Mouse (Mus musculus): ENCODE measurements around the gene Tbx1.

Tbx1 gene

DNA sequence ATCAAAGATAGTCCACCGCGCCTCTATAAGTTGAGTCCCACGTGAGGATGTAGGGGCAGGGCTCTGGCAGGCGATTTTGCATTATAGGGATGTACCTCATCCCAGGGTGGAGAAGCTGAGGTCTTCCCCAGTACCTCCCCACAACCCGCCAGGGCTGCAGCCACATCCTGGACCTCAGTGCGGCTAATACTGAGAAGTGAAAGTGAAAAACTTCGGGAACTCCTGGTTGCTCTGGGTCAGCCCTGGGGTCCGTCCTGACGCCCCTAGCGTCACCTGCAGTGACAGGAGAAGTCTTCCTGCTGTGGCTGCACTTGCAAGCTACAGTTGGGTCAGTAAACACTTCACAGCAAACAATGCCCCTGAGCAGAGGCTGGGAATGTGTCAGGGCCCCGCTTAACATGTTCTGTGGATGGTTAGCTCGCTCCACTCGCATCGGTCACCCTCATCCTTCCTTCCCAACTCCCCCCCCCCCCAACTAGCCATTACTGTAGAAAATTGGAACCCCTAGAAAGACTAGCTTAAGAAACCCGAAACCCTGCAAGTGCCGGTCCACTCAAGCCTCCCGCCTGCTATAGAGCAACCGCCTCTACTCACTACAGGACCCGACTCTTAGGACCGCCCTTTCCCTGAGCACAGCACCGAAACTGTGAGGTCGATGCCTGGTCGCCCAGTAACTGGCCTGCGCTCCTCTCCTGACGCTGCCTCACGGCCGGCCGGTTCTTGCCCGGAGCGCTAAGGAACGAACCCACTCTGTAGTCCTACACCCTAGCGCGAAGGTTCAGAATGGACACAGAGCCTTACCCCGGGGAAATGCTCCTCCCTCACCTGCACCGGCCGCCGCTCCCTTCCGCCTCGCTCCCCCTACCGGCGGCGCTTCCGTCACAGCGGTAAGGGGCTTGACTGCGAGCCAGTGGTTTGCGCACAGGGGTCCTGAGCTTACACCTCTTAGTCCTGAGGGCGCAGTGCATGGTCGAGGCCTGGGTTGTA lies at the start of gene Tbx1:
Gene Tbx1, minus strand, starts transcription at position 868 of the 987 bp plus-strand sequence.
- no peak for DNase-seq (ENCODE audit: low read depth in 1 of 2, low spot score in 2 of 2)

GRCm38 (mm10) chr16:18639382-18639929 lies 49.0 kb upstream of the Tbx1 start:
- no peak for DNase-seq (ENCODE audit: low read depth in 1 of 2, low spot score in 2 of 2)

DNA sequence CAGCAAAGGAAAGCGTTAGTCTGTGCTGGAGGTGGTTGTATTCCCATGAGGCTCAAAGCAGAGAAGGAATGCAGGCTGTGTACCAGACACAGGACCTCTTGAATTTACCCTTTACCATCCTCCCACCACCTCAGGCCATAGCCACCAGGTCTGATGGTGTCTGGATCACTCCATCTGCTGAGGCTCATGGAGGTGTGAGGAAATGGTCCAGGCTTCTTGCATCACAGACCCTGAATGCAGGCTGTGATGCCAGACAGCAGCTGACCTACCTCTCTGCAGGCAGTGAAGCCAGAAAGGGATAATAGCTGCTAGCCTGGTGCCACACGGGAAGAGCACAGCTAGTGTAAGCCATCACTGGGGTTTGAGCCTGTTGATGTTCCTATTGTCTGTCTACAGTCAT lies 47.9 kb upstream of the Tbx1 start:
- DNase-seq (ENCODE audit: low read depth in 1 of 2, low spot score in 2 of 2), result no peak

DNA sequence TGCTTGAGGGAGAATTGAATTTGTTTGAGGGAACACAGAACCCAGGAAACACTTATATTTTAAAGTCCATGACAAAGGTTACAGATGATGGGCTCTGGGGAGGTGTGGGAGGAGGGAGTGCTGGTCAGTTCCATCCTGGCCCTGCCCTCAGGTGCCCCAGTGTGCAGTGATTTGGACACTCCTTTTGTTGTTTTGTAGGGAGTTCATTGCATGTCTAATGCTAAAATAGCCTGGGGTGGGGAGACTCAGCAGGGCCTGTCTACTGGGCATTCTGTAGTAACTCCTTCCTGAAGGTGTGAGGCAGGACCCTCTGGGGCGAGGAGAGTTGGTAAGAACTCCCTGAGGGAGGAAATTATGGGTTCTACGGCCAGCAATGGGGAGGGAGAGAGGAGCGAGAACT lies 46.3 kb upstream of the Tbx1 start:
- no peak for DNase-seq (ENCODE audit: low read depth in 1 of 2, low spot score in 2 of 2)

DNA sequence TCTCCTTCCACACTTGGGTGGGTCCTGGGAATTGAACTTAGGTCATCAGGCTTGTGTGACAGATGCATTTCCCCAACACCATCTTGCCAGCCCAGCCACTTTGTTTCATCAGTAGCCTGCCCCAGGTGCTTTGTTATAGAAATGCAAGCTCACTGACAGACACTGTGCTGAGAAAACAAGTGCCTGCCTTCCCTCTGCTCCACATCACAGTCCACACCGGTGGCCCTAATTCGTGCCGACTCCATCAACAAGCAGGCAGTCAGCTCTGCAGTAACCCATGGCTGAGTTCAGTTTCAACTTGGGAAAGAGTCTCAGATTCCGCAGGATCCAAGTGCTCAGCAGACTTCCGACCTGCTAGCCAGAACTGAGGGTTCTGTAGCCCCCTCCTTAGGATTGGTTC lies 45.9 kb upstream of the Tbx1 start:
- no peak for DNase-seq (ENCODE audit: low read depth in 1 of 2, low spot score in 2 of 2)

DNA sequence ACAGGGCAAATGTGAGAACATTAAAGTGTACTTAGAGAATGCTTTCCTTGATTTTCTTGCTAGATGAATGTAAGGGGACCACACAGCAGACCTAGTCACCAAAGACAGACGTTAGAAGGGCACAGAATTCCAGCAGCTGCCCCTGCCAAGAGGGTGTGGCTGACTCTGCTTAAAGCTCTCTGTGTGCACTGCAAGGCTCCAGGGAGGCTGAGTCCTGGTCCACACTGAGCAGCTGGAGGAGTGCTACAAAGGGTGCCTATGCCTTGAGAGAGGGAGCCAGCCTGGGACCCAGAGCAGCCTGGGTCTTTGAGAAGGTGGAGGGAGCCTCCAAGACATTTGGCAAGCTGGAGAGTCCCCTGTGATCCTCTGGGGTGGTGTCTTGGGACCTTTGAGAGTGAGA lies 42.9 kb upstream of the Tbx1 start:
- DNase-seq (ENCODE audit: low read depth in 1 of 2, low spot score in 2 of 2), result no peak

GRCm38 (mm10) chr16:18632816-18633215 lies 42.3 kb upstream of the Tbx1 start:
- DNase-seq (ENCODE audit: low read depth in 1 of 2, low spot score in 2 of 2), result no peak

DNA sequence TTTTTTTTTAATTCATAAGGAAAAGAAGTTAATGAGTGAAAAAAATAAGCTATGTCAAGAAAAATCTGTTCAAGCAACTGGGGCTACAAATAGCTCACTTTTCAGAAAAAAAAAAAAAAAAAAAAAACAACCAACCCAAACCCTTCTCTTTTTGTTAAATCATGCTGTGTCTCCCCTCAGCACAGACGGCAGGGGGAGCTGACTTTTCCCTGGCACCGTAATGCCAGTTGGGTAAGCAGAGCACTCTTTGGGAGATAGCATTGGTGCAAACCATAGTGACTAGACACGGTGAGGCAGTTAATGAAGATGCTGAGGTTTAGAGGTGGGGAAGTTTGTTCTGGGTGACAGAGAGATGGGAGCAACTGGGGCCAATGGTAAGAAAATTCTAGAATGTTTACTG lies 41.6 kb upstream of the Tbx1 start:
- no peak for DNase-seq (ENCODE audit: low read depth in 1 of 2, low spot score in 2 of 2)

GRCm38 (mm10) chr16:18631141-18631540 lies 40.7 kb upstream of the Tbx1 start:
- DNase-seq (ENCODE audit: low read depth in 1 of 2, low spot score in 2 of 2), result no peak

- no peak for DNase-seq (ENCODE audit: low read depth in 1 of 2, low spot score in 2 of 2)
Observed at GRCm38 (mm10) chr16:18630291-18630690, 39.8 kb upstream of the Tbx1 start.

DNA sequence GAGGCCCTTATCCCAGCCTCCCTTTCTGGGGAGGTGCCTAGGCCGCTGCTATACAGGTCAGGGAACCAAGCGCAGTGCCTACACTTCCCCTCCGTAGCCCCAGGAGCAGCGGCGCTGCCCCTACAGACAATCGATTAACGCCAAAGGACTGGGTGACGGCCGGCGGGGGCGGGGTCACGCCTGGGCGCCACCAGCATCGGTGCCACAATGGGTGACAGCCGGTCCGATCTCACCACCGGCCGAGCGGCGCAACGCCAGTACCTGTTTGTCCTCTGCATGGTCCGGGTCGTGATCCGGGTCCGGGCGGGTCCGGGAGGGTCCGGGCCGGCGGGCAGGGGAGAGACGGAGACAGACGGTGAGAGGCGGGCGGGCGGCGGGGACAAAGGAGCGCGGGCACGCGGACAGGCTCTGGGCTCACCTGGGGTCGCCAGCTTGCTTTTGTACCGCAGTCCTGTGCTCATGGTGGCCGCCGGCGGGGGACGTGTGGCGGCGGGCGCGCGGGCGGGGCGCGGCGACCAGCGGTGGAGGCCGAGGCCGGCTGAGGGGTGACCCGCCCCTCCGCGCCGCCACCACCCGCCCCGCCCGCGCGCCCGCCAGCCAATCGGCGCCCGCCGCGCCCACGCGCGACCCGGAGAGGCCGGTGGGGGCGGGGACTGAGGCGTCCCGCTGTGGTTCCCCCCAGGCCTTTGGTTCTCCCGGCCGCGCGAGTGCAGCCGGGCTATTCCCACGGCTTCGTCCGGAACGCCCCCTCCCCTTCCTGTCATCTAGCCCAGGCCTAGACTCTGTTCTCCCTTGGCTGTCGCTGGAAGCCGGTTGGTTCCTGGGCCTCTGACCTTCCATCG lies 39.1 kb upstream of the Tbx1 start, which contains the start of gene Sept5:
Gene Sept5, minus strand, starts transcription at position 565 of the 842 bp plus-strand sequence.
- DNase-seq (ENCODE audit: low read depth in 1 of 2, low spot score in 2 of 2), result no peak

- DNase-seq (ENCODE audit: low read depth in 1 of 2, low spot score in 2 of 2), result no peak
Observed at GRCm38 (mm10) chr16:18628948-18629340, 38.5 kb upstream of the Tbx1 start.

- DNase-seq (ENCODE audit: low read depth in 1 of 2, low spot score in 2 of 2), result no peak
Observed at GRCm38 (mm10) chr16:18628206-18628947, 37.9 kb upstream of the Tbx1 start.

- DNase-seq (ENCODE audit: low read depth in 1 of 2, low spot score in 2 of 2), result no peak
Observed at GRCm38 (mm10) chr16:18627163-18627562, 36.7 kb upstream of the Tbx1 start.

DNA sequence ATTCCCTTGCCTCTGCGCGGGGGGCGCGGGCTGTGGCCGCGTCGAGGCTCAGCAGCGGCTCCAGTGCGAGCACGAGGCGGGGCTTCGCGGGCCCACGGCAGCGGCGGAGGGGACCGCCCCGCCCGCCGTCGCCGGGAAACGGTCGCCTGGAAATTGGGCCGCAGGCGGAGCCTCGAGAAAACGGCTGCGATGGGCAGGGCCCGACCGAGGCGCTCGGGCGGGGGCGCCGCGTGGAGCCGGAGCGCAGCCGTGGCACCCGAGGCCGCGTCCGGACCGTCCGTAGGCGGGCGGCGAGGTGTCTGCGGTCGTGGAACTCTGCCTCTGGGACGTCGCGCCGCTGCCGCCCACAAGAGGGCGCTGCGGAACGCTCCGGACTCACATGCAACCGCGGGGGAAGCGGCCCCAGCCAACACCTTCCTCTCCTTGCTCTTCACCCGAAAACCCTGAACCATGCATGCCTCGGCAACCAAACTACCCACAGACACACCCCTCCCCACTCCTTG lies 36.0 kb upstream of the Tbx1 start, which contains the start of gene Gm49601:
Gene Gm49601, minus strand, starts transcription at position 52 of the 503 bp plus-strand sequence.
- DNase-seq (ENCODE audit: low read depth in 1 of 2, low spot score in 2 of 2), result peak; percentile 23 to 53

DNA sequence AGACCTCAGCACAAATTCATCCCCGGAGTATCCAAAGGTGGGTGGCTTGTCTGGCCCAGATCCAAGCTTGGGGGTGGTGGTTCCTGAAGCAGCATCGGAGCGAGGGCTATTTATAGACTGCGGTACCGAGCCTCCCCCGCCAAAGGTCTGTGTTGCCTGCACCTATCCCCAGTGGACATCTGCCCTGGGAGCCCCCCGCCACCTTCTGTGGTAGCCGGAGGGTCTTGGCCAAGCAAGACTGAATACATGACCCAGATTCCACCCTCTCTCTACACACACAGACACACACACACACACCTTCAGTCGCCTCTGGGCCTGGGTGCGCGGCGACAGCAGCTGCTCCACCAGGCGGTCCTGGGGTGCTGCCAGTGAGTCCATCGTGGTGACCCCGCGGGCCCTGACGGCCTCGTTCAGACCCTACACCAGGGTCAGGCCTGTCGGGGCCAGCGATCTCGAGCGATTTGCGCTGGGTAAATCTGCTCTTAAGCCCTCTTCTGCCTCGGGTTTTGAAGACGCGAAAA lies 35.4 kb upstream of the Tbx1 start:
- DNase-seq (ENCODE audit: low read depth in 1 of 2, low spot score in 2 of 2), result no peak

- DNase-seq (ENCODE audit: low read depth in 1 of 2, low spot score in 2 of 2), result no peak
Observed at GRCm38 (mm10) chr16:18625097-18625496, 34.6 kb upstream of the Tbx1 start.

GRCm38 (mm10) chr16:18624641-18625040 lies 34.2 kb upstream of the Tbx1 start:
- DNase-seq (ENCODE audit: low read depth in 1 of 2, low spot score in 2 of 2), result no peak

- DNase-seq (ENCODE audit: low read depth in 1 of 2, low spot score in 2 of 2), result no peak
Observed at GRCm38 (mm10) chr16:18623751-18624540, 33.5 kb upstream of the Tbx1 start.
